Mouse (Mus musculus) thymus, adult 18-20 months (tissue): ENCODE measurements around the gene Cmbl.
A peak's percentile ranks its signal among the peaks of the same experiment; 100 is the strongest.

Experiments
- DNase-seq, 2 experiments: peaks; one replicate each; pipeline ENCODE4 v3.0.0; 2022; ENCODE audit warnings: mixed read lengths in 2 of 2

The Cmbl gene

GRCm38 (mm10) chr15:31583304-31584085 lies 18.3 kb downstream of the Cmbl start:
- no peak for DNase-seq

GRCm38 (mm10) chr15:31585238-31585637 lies 20.0 kb downstream of the Cmbl start:
- no peak for DNase-seq

DNA sequence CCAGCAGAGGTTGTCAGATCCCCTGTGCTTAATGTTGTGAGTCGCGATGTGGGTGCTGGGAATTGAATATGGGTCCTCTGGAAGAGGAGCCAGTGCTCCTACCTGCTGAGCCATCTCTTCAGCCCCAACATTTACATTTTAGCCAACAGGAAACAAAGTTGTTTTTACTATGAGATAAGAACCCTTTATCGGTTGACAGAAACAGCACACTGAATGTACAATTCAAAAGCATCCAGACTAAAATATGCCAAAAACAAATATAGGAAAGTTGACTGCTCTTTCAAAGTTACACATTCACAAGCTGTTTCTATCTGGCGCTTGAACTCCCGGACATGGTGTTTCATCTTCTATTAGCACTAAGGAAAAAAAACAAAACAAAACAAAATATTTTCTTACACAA lies 20.9 kb downstream of the Cmbl start:
- no peak for DNase-seq

GRCm38 (mm10) chr15:31586519-31586918 lies 21.3 kb downstream of the Cmbl start:
- DNase-seq = peak; percentile 48 to 56

- no peak for DNase-seq
Observed at GRCm38 (mm10) chr15:31587789-31588188, 22.6 kb downstream of the Cmbl start.

- DNase-seq = no peak
Observed at GRCm38 (mm10) chr15:31588989-31589640, 23.9 kb downstream of the Cmbl start.

DNA sequence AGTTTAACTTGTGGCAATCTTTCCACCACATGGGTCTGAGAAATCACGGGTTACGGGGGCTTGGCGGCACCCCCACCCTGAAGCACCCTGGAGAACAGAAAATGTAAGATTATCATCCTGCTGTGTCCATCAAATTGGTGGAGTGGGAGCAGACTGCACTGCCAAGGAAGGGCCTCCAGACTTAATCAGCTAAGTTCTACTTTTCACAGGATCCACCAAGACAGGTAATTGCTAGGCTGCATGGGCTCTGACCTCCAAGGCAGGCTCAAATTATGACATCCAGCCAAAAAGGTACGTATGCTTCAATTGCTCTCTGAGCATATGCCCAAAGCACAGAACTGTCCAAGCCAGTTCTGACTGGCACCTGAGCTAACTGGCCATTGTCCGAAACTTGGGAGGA lies 25.0 kb downstream of the Cmbl start:
- no peak for DNase-seq

DNA sequence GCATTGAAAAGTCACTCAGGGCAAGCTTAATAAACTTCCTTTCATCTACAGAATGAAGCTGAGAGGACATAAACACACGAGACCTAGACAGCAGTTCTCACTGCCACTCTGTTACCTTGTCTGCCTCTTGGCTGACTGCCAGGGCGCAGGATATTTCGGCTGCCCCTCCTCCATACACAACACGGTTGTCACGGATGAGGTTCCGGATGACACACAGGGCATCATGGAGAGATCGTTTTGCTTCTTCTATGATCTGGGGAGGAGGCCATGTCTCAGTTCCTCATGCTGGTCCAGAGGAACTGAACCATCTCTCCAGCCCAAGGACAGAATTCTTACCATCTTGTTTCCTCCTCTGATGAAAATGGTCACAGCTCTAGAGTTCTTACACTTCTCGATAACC lies 27.3 kb downstream of the Cmbl start:
- no peak for DNase-seq

DNA sequence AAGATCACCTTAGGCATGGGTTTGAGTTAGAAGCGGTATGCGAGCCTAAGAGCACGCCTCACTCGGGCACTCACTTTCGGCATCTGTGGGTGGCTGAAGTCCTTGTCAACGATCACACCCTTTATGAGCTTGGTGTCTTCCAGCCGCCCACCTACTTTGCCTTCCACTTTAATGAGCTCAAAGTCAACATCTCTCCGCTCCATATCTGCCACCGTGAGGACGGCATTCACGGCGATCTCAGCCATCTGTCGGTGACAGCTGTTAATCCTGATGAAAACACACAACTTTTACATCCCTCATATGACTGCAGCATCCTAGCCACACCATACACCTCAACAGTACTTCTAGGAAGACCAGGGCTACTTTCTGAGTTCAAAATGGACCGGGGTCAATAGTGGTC lies 29.1 kb downstream of the Cmbl start:
- no peak for DNase-seq

GRCm38 (mm10) chr15:31595651-31596050 lies 30.5 kb downstream of the Cmbl start:
- DNase-seq = no peak

GRCm38 (mm10) chr15:31599834-31600233 lies 34.6 kb downstream of the Cmbl start:
- DNase-seq = no peak

- DNase-seq = no peak
Observed at GRCm38 (mm10) chr15:31601279-31601645, 36.1 kb downstream of the Cmbl start.

GRCm38 (mm10) chr15:31601646-31602374 lies 36.6 kb downstream of the Cmbl start, which contains the start of the genes Cct5 and Fam173b:
Gene Cct5, minus strand, starts transcription at chr15:31601804.
Gene Fam173b, plus strand, starts transcription at chr15:31601852.
- peak; percentile 96 to 97 for DNase-seq

- peak; percentile 40 to 60 for DNase-seq
Observed at GRCm38 (mm10) chr15:31602426-31602825, 37.2 kb downstream of the Cmbl start.

GRCm38 (mm10) chr15:31603113-31603512 lies 37.9 kb downstream of the Cmbl start:
- no peak for DNase-seq

DNA sequence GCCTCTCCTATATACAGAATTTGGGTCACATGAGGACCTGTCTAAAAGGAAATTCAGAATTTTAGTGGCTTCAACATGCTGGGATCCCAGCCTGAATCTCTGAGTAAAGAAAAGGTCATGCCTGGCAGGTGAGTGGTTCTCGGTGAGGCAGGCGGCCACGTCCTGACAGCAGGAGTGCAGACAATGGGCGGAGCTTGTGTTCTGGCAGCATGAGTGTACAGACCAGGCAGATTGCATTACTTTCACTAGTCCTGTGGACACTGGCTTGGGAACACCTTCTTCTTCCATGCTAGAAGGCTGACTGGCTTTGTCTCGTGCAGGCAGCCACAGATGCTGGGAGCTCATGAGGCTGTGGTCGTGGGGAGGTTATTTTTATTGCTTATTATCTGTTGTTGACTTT lies 41.6 kb downstream of the Cmbl start:
- no peak for DNase-seq

- no peak for DNase-seq
Observed at GRCm38 (mm10) chr15:31611027-31611426, 45.8 kb downstream of the Cmbl start.

- DNase-seq = no peak
Observed at GRCm38 (mm10) chr15:31611976-31612375, 46.8 kb downstream of the Cmbl start.

- DNase-seq = no peak
Observed at GRCm38 (mm10) chr15:31613826-31614453, 48.8 kb downstream of the Cmbl start.

- no peak for DNase-seq
Observed at GRCm38 (mm10) chr15:31614666-31615065, 49.5 kb downstream of the Cmbl start.

GRCm38 (mm10) chr15:31617261-31617660 lies 52.1 kb downstream of the Cmbl start:
- no peak for DNase-seq

GRCm38 (mm10) chr15:31619521-31619920 lies 54.3 kb downstream of the Cmbl start:
- no peak for DNase-seq
